In genomic region chr2:141879711-141880110, GRCm38 (mm10) we compare ENCODE assay signal across 22 mouse cellular contexts.
DNase-seq lines count a peak whose midpoint lies in the region; ATAC-seq and TF ChIP-seq lines count a peak whose summit lies in the region.
"Had no signal": no experiment of that assay in that cellular context is flagged by ENCODE, and none has a peak within 500 bp of the region (broad histone marks: within the 10 kb centered on the region; RNA-seq: fewer than 3 reads in every experiment).

No protein-coding gene starts in this region.

- ATAC-seq in forebrain, postnatal 0 days, result no peak
- no peak for ATAC-seq in forebrain, embryonic 11.5 days (replicated peaks; ENCODE audit: low FRiP score)
- ATAC-seq in stomach, embryonic 14.5 days (ENCODE audit: insufficient number of reproducible peaks, insufficient read depth, low FRiP score, low read depth), result no peak
- no peak for ATAC-seq in stomach, postnatal 0 days (ENCODE audit: low FRiP score, low TSS enrichment)
- ATAC-seq in limb, embryonic 13.5 days (ENCODE audit: low FRiP score, low read depth), result peak; percentile 28; the same call in 1 of the 2 replicates
- ATAC-seq: intestine, embryonic 15.5 days; liver, embryonic 12.5 days had no signal

- H3K9me3 ChIP-seq in forebrain, postnatal 0 days (ENCODE audit: low read length), result no peaks in the 10 kb centered on the region
- H3K9me3 ChIP-seq in forebrain, embryonic 11.5 days (ENCODE audit: control insufficient read depth, low read length), result no peaks in the 10 kb centered on the region
- no peaks in the 10 kb centered on the region for H3K9me3 ChIP-seq in stomach, embryonic 14.5 days (ENCODE audit: control insufficient read depth, low read depth, low read length)
- H3K9me3 ChIP-seq in stomach, postnatal 0 days (ENCODE audit: control insufficient read depth, low read length), result no peaks in the 10 kb centered on the region
- H3K9me3 ChIP-seq in limb, embryonic 13.5 days, result no peaks in the 10 kb centered on the region
- H3K9me3 ChIP-seq: intestine, embryonic 15.5 days; liver, embryonic 12.5 days; lung, embryonic 15.5 days had no signal

- no peaks in the 10 kb centered on the region for H3K36me3 ChIP-seq in forebrain, postnatal 0 days (ENCODE audit: insufficient read depth)
- no peaks in the 10 kb centered on the region for H3K36me3 ChIP-seq in forebrain, embryonic 11.5 days (ENCODE audit: control insufficient read depth, insufficient read depth, low read length)
- no peaks in the 10 kb centered on the region for H3K36me3 ChIP-seq in stomach, embryonic 14.5 days (ENCODE audit: control insufficient read depth, insufficient read depth, low read length)
- H3K36me3 ChIP-seq in stomach, postnatal 0 days (ENCODE audit: control insufficient read depth, insufficient read depth, low read length), result no peaks in the 10 kb centered on the region
- no peaks in the 10 kb centered on the region for H3K36me3 ChIP-seq in limb, embryonic 13.5 days
- H3K36me3 ChIP-seq: intestine, embryonic 15.5 days; liver, embryonic 12.5 days; lung, embryonic 15.5 days had no signal

- no peak overlapping the region for H3K9ac ChIP-seq in forebrain, postnatal 0 days
- H3K9ac ChIP-seq in forebrain, embryonic 11.5 days (ENCODE audit: low read length), result no peak overlapping the region
- no peak overlapping the region for H3K9ac ChIP-seq in stomach, embryonic 14.5 days (replicated peaks; ENCODE audit: low read depth, low read length)
- H3K9ac ChIP-seq in stomach, postnatal 0 days (ENCODE audit: low read length), result no peak overlapping the region
- H3K9ac ChIP-seq in limb, embryonic 13.5 days, result no peak overlapping the region
- H3K9ac ChIP-seq: hindbrain, embryonic 14.5 days; intestine, embryonic 15.5 days; liver, embryonic 12.5 days; lung, embryonic 15.5 days had no signal

- 0 out of 2 replicates have a peak, but pooled peaks cover 5% of the 10 kb centered on the region for H3K4me1 ChIP-seq in forebrain, postnatal 0 days (ENCODE audit: insufficient read depth)
- H3K4me1 ChIP-seq in forebrain, embryonic 11.5 days (replicated peaks; ENCODE audit: control insufficient read depth, insufficient read depth, low read length), result no peaks in the 10 kb centered on the region
- no peaks in the 10 kb centered on the region for H3K4me1 ChIP-seq in stomach, embryonic 14.5 days (ENCODE audit: control insufficient read depth, insufficient read depth, low read length)
- no peaks in the 10 kb centered on the region for H3K4me1 ChIP-seq in stomach, postnatal 0 days (replicated peaks; ENCODE audit: control insufficient read depth, insufficient read depth)
- peaks cover 13% of the 10 kb centered on the region for H3K4me1 ChIP-seq in limb, embryonic 13.5 days
- H3K4me1 ChIP-seq: intestine, embryonic 15.5 days; liver, embryonic 12.5 days; lung, embryonic 15.5 days had no signal

- H3K27me3 ChIP-seq in forebrain, postnatal 0 days (ENCODE audit: insufficient read depth, low read length), result no peaks in the 10 kb centered on the region
- H3K27me3 ChIP-seq in forebrain, embryonic 11.5 days (ENCODE audit: control insufficient read depth, insufficient read depth, low read length), result no peaks in the 10 kb centered on the region
- H3K27me3 ChIP-seq in stomach, embryonic 14.5 days (ENCODE audit: control insufficient read depth, insufficient read depth, low read length), result no peaks in the 10 kb centered on the region
- no peaks in the 10 kb centered on the region for H3K27me3 ChIP-seq in stomach, postnatal 0 days (ENCODE audit: control insufficient read depth, insufficient read depth, low read length)
- H3K27me3 ChIP-seq in limb, embryonic 13.5 days, result no peaks in the 10 kb centered on the region
- H3K27me3 ChIP-seq: intestine, embryonic 15.5 days; liver, embryonic 12.5 days; lung, embryonic 15.5 days had no signal

- H3K4me2 ChIP-seq in forebrain, postnatal 0 days (ENCODE audit: low read depth), result no peak overlapping the region
- H3K4me2 ChIP-seq in forebrain, embryonic 11.5 days (ENCODE audit: low read depth, low read length, severe bottlenecking), result no peak overlapping the region
- H3K4me2 ChIP-seq in stomach, embryonic 14.5 days (replicated peaks; ENCODE audit: low read depth, low read length), result no peak overlapping the region
- no peak overlapping the region for H3K4me2 ChIP-seq in stomach, postnatal 0 days (replicated peaks; ENCODE audit: low read depth)
- peak overlapping the region; percentile 17; the same call in 1 of the 2 replicates for H3K4me2 ChIP-seq in limb, embryonic 13.5 days (replicated peaks)
- H3K4me2 ChIP-seq: heart, embryonic 11.5 days; hindbrain, embryonic 14.5 days; intestine, embryonic 15.5 days; liver, embryonic 12.5 days; lung, embryonic 15.5 days had no signal

- DNase-seq in forebrain, postnatal 0 days, result peak; percentile 27
- no peak for DNase-seq in forebrain, embryonic 11.5 days (ENCODE audit: low spot score)
- DNase-seq in stomach, postnatal 0 days (ENCODE audit: low spot score), result no peak
- DNase-seq in cerebellum, postnatal 25 days, result no peak
- no peak for DNase-seq in left cerebral cortex, postnatal 14 days (ENCODE audit: low spot score in 2 of 2)
- DNase-seq: adrenal gland, postnatal 10 days; B cell, adult 2 months; cerebellum, adult 11-12 months; cerebellum, postnatal 36 days; gastrocnemius, postnatal 36 days; heart, postnatal 14 days; kidney, postnatal 10 days; layer of hippocampus, adult 9-11 months; midbrain, embryonic 14.5 days; right cerebral cortex, postnatal 25 days had no signal

- H3K4me3 ChIP-seq in forebrain, postnatal 0 days (ENCODE audit: low read depth, low read length), result no peak overlapping the region
- no peak overlapping the region for H3K4me3 ChIP-seq in forebrain, embryonic 11.5 days (ENCODE audit: low read depth, low read length)
- no peak overlapping the region for H3K4me3 ChIP-seq in stomach, embryonic 14.5 days (ENCODE audit: low read depth, low read length)
- no peak overlapping the region for H3K4me3 ChIP-seq in stomach, postnatal 0 days (ENCODE audit: low read depth, low read length)
- H3K4me3 ChIP-seq in limb, embryonic 13.5 days, result no peak overlapping the region
- H3K4me3 ChIP-seq: intestine, embryonic 15.5 days; liver, embryonic 12.5 days; lung, embryonic 15.5 days had no signal

- no peak overlapping the region for H3K27ac ChIP-seq in forebrain, postnatal 0 days (ENCODE audit: low read depth, low read length)
- H3K27ac ChIP-seq in forebrain, embryonic 11.5 days (ENCODE audit: low read depth, low read length), result no peak overlapping the region
- 0 out of 2 replicates have a peak overlapping the region, but pooled peaks have one; percentile 4 for H3K27ac ChIP-seq in stomach, embryonic 14.5 days (ENCODE audit: low read length)
- no peak overlapping the region for H3K27ac ChIP-seq in stomach, postnatal 0 days (replicated peaks)
- no peak overlapping the region for H3K27ac ChIP-seq in limb, embryonic 13.5 days
- H3K27ac ChIP-seq: hindbrain, embryonic 14.5 days; intestine, embryonic 15.5 days; liver, embryonic 12.5 days; lung, embryonic 15.5 days had no signal

- no peak for TF ChIP-seq EP300 in stomach, postnatal 0 days (optimal IDR thresholded peaks at IDR 0.05)

- WGBS in forebrain, postnatal 0 days, result 37% methylated on average over 9 of the region's 9 CpGs
- WGBS in forebrain, embryonic 11.5 days, result 69% methylated on average over 9 of the region's 9 CpGs
- WGBS in stomach, embryonic 14.5 days, result 32% methylated on average over 9 of the region's 9 CpGs
- WGBS in stomach, postnatal 0 days, result 41% methylated on average over 9 of the region's 9 CpGs
- WGBS in limb, embryonic 13.5 days, result 33% methylated on average over 9 of the region's 9 CpGs

- no peak for TF ChIP-seq CTCF in forebrain, postnatal 0 days (IDR thresholded peaks at IDR 0.05; ENCODE audit: low read depth)
- no peak for TF ChIP-seq CTCF in stomach, postnatal 0 days (IDR thresholded peaks at IDR 0.05; ENCODE audit: low read depth)

- intact Hi-C loops in left cerebral cortex, postnatal 14 days (cut with DNase I), result no loop called here
